Mouse (Mus musculus) left cerebral cortex, postnatal 10 days (tissue): ENCODE measurements around the gene Xpc. TPM values are rescaled to one million over a fixed set of nuclear protein-coding genes. Genes with fewer than 3 reads are reported as not detected.
A peak's percentile ranks its signal among the peaks of the same experiment; 100 is the strongest.
"Not testable (repeated sequence)": the region's sequence is repeated elsewhere in the genome, so short reads cannot be mapped to it uniquely, and the experiment has no call there.

ENCODE experiments used
- DNase-seq, 2 experiments: peaks; one replicate each; pipeline ENCODE4 v3.0.0; 2021 to 2022; ENCODE audit warnings: low spot score in 2 of 2, mixed read lengths in 1 of 2; ENCODE audit errors: extremely low spot score in 1 of 2
- intact Hi-C: fragments of 180-260 bp; cut with DNase I; formaldehyde crosslinking; loops from one replicate; pipeline ENCODE4 v1.15.1; 2025
- total RNA-seq, 2 experiments: library from RNA; stranded (reverse); gene quantifications; 2 replicates each; pipeline ENCODE4 v1.2.3; 2021

The Xpc gene
- total RNA-seq, 2 experiments from 2014 or later = 10.0 to 10.3 TPM

DNA sequence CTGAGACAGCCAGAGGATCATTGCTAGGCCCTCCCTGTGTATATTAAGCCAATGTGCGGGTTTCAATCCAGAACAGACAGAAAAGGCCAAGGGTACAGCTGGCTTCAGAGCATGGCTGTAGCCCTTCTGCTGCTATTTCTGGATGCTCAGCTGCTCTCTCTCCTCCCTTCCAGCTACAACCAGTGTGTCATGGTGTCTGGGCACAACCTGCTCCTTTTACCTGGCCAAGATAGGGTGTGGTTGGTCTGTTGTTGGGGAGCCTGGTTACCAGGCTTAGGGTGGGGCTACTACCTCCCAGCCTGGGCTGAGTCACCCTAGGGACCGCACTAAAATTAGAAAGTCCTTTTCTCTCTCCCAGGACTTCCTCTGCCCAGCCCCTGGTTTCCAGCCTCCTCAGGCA lies 32.3 kb downstream of the Xpc start:
- intact Hi-C loops = no loop called here
- no peak for DNase-seq

DNA sequence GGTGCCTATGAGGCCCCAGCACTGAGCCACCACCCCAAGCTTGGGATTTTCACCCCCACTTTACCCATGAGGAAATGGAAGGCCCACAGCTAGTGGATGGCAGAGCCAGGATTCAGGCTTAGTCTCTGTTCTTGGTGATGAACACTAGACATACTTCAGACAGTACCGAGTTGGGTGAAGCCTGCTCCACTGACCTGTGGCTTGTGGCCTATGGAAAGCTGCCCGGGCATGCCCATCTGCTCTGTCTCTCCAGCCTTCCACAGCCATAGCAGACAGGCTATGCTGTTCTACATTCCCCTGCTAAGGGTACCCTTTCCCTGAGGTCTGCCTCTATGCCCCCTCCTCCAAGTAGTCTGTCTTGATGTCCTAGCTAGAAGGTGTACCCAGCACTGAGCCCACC lies 39.1 kb downstream of the Xpc start:
- DNase-seq = no peak
- intact Hi-C loops = no loop called here

DNA sequence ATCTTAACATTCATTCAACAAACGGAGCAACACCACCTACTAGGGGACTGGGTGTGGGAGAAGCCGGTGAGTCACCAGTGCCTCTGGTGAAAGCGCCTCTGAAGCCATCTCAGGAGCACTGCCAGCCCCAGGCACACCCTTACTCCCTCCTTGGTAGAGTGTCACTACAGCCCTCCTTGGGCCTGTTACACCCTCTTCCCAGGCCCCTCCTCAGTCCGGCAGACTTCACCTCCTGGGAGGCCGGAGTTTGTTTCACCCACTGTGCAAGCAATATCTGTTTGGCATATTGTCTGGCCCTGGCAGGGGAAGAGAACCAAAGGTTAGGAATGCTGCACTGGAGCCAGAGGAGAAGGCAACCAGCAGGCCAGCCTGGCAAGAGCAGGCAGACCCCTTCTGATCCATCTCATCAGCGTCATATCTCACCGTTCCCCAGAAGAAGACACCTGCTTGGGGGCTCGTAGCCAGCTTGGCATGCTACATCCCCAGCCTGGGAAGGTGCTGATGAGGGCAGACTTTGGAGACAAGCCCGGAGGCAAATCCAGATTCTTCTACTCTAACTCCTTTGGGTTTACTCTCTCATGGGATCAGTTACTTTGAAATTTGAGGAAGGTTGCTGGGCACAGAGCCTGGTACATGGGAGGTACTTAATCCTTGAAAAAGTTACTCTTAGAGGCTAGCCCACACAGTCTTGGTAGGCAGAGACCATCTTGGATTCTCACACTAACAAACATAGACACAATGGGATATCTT lies 41.1 kb downstream of the Xpc start:
- intact Hi-C loops = no loop called here
- DNase-seq = no peak

DNA sequence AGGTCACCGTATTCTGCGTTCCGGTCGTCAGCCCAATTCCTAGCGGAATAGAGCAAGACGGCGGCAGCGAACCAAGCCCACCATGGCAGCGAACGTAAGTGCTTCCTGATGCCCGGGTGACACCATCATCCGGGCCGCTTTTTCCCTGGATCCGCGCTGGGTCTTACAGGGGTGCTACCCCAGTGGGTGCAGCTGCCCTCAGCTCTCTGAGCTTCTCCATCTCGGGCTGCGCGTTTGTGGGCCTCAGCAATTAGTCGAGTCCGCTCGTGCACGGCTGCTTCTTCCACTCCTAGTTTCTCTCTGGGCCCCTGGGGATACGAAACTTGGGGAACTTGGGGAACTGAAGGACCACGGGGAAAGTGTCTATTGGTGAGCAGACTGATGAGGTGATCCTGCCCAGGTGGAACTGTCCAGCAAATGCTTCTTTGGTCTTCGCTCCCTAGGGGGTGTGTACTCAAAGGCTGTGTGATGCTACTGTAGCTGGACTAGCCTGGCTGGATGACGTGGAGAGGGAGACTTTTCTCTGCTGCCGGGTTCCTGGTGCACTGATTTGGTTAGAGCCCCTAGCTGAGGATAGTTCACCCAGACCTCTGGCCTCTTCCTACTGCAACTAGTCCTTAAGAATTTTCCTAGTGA lies 41.8 kb downstream of the Xpc start:
- no peak for DNase-seq
- intact Hi-C loops = no loop called here

DNA sequence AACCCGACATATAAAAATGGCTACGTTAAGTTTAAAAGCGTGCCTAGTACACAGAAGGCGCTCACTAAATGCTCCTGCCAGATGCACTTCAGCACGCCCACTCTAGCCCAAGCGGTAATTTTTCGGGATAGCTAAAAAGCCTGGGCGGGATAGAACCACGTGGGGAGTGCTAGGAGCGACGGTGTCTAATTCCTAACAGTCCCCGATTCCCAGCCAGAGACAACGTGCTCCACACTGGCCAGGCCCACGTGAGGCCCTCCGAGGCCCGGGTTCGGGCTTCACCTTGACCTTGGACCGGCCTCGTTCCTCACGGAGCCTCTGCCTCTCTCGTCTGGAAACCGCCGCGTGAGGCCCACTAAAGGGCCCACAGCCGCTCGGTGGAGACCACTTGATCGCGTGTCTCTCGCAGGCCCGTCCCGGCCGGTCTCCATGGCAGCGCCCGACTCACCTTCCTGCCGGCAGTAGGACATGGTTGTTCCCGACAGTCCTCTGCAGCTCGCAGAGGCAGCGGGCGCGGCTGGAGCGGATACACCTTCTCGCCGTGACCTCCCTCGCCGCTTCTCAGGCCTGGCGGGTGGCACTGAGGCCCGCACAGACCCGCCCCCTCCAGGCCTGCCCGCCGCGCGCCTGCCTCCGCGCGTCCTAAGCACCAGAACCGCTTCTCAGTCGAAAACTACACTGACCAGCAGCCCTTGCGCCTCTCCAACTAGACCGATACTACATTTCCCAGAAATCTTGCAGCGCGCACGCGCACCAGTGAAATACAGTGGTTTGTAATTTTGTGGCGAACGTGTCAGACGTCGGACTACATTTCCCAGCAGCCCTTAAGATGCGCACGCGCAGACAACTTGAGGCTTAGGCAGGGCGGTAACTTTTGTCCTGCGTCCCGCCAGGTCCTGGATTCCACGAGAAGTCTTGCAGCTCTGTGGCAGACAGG lies 42.6 kb downstream of the Xpc start, which contains the start of the genes Chchd4 and Tmem43:
Gene Chchd4 (minus strand): TSS at position 679 of the 937 bp plus-strand sequence.
Gene Tmem43 (plus strand): TSS at position 836 of the 937 bp plus-strand sequence.
- intact Hi-C loops = no loop called here
- DNase-seq = peak; percentile 98 to 99

DNA sequence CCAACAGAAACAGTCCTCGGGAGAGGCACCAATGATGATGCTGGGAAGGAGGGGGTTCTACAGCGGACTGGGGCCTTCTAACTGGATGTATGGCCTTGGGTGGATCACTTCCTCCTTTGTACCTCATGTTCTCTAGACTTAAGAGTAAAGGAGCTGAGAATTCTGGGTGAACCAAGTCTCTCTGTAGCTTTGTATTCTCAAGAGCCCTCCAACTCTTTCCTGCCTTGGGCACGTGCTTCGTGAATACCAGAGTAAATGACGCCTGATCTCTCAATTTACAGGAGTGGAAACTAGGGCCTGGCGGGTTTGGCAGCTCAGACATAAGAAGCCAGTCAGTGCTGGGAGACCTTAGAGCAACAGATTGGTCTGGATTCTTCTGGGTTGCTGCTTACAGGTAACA lies 43.4 kb downstream of the Xpc start:
- intact Hi-C loops = no loop called here
- DNase-seq = no peak

DNA sequence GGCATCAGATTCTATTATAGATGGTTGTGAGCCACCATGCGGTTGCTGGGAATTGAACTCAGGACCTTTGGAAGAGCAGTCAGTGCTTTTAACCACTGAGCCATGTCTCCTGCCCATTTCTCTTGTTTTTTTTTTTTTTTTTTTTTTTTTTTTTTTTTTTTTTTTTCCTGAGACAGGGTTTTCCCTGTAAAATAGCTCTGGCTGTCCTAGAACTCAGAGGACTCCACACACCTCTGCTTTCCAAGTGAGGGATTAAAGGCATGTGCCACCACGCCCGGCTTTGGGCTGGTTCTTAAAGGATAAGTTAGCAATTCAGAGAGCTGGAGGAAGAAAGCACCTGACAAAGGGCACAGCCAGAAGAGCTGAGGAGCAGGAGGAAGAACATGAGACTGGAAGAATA lies 44.3 kb downstream of the Xpc start:
- intact Hi-C loops, DNase-seq: not testable (repeated sequence)

DNA sequence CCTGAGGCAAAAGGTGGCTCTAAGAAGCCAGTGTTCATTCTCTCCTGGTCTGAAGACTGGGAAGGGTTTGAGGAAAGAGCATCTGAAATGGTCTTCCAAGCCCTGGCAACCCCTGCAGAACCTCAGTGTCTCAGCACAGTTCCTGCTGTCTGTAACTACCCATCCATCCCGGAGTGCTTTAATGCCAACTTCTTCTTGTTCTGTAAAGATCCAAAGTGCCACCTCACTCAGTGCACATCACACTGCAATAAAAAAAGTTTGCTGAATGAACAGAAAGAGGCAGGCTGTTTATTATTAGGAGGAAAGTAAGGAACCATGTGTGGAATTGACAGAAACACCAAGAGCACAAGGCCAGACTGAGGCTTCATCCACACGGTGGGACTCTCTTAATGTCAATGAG lies 45.0 kb downstream of the Xpc start:
- intact Hi-C loops = no loop called here
- no peak for DNase-seq

DNA sequence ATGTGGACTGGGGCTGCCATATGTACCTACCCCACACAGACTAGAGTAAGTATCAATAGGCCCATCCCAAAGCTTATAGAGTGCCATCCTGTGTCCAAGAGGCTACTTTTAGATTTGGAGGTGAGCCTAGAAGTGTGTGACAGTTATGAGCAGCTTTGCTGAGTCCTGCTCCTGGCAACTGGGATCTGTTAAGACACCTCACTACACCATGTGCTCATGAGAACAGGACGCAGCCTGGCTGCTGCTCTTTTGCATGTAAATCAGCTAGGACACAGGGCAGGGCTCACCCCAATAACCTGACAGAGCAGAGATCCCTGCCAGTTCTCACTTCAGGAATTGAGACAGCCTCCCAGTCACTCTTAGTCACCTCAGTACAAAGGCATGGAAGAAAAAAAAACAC lies 48.6 kb downstream of the Xpc start:
- no peak for DNase-seq
- intact Hi-C loops = no loop called here

DNA sequence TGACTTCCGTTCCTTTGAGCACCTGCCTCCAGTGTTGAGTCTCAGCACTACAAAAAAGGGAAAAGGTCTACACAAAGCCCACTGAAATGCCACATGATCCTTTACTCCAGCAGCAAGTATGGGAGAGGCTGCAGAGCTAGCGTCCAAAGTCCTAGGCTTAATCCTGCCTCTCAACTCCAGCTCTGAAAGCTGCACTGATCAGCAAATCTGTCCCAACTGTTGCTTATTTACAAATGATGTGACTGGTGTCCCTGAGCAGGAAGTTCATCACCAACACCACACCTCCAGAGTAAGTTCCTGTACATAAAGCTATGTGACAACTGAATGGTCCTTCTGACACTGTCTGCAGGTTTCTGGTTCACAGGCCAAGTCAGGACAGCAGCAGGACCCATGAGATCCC lies 49.9 kb downstream of the Xpc start:
- no peak for DNase-seq
- intact Hi-C loops = no loop called here

DNA sequence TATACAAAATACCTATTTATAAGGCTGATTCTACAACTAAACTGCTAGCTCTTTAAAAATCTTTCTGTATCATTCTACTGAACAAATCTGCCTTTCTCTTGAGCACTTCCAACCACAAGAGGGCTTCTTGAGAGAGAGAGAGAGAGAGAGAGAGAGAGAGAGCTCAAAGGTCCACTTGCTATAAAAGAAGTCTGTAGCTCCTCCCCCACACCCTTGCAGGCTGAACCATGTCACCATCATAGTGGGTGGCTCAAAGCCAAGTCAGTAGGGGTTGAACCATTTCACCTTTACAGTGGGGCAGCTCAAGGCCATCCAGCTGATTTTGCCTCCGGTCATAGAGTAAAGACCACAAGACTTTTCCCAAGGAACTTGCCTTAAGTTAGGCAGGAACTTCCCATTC lies 56.2 kb downstream of the Xpc start:
- DNase-seq = no peak
- intact Hi-C loops = no loop called here

DNA sequence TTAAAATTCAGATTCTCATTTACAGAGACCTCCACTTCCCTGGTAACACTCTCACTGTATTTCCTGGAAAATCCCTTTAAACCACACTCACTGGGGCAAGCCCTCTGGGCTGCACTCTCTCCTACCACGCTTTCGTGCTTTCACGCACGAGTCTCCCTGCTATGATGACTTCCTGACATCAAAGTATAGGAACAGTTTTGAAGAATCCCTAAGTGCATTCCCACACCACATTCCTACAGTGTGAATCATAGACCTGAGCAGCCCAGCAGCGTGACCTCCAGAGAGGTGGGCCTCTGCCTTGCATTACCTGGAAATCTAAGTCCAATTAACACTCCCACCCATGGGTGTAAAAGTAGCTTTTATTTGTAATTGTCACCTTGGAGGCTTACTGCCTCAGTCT lies 61.1 kb downstream of the Xpc start:
- no peak for DNase-seq
- intact Hi-C loops = no loop called here

DNA sequence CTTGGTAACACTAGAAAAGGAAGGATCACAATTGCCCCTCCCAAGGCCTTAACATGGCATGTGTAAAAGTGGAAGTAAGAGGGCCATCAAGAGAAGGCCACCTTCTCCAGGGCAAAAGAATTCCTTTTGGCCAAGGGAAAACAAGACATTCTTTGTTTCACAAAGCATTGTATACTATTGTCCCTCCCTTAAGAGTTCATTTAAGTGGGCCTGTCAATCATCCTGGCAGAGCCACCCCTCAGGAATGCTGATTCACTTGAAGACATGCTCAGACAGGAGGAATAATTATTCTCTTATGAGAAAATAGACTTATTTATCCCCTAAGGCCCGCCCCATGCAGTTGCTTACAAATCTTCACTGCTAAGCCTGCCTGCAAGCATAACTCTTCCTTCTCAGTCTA lies 63.6 kb downstream of the Xpc start:
- intact Hi-C loops = no loop called here
- no peak for DNase-seq

DNA sequence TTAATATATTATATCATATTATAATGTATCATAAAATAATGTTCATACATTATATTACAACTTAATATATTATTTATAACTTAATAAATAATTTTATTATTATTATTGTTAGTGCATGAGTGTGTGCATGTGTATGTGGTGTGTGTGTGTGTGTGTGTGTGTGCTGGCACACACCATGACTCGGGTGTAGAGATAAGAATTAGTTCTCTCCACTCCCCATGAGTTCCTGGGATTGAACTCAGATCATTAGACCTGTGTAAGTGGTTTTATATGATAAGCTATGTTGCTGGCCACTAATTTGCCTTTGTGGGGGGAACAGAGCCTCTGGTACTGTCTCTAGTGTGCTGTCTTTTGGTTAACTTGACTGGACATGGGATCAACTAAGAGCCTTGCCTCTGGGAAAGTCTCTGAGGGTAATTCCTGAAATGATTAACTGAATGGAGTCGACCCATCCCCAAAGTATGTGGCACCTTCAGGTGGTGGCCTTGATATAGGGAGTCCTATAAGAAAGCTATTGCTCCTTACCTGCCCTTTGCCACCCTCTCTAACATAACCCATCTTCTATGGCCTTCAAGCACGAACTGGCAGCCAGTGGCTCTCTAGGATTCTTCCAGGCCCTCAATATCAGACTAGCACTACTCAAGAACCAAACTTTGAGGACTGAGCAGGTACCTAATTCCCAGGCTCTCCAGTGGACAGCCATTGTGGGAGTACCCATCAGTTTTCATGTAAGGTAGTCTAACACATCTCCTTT lies 66.0 kb downstream of the Xpc start:
- no peak for DNase-seq
- intact Hi-C loops = no loop called here

DNA sequence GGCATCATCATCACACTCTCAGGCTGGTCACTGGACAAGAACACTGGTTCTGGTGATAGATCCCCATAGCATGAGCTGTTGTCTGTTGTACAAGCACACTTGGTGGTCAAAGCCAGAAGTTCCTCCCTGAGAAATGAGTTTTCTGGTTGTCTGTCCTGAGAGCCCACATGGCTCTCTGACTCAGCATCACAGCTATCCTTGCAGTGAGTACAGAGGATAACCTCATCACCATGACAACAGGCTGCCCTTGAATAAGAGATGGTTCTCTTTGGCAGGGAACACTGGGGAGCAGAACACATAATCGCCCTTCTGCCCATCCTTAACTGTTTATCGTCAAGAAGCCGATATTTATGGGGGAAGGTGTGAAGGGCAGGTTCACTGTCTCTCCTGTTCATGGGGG lies 70.4 kb downstream of the Xpc start:
- DNase-seq = no peak
- intact Hi-C loops = no loop called here

DNA sequence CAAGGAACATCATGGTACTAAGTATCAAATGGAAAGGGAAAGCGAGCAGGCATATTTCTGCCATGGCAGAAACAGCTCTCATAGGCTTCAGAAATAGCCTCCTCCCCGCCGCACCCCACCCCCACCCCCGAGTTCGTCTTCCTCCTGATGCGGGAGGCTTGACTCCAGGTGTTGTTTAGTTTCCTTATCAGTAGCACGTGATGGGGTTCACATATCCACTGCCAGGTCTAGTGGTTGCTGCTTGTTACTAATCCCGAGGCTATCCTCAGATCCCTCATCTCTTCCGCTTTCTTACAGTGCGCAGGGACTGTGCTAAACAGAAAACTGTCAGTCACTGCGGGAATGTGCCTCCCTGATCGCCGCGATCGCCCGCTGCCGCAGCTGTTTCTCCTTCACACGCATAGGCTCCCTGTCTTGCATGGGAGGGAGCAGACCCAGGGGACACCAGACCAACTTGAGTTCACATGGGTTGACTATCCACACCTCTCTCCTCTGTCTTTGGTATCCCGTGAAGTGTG lies 74.5 kb downstream of the Xpc start:
- no peak for DNase-seq
- intact Hi-C loops = no loop called here

DNA sequence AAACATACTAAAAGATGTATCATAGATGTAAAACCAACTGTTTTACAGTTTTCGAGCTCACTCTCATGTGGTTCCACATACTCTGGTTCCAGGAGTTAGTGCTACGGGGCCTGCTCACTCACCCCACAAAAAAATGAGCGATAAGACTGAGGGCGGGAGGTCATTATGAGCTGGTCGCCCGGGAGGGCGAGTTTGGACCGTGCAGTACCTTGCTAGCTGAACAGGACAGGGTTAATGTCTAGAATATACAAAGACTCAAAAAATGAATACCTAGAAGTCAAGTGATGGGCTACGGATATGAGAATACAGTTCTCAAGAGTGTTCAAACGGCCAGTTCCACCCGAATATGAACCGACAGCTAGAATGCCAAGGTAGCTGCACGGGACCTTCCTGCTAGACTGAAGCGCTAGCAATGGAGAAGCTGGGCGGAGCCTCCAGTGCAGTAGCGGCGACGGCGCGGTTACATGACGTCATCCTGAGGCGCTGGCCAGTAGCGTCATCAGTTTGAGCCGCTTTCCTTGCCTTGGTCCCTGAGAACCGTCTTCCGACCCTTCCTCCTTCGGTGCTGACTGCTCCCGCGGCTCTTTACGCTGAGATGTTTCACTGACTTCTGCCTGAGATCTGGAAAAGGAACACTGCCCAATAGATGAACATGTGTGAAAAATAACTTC lies 75.1 kb downstream of the Xpc start:
- peak; percentile 97 for DNase-seq
- intact Hi-C loops = no loop called here
